Mouse (Mus musculus): Measurements from ENCODE around the gene Nol10. TPM values are rescaled to one million over a fixed set of nuclear protein-coding genes. Genes with fewer than 3 reads are reported as not detected.

The Nol10 gene
- total and polyA plus RNA-seq, 3 experiments = 2.7 to 8.1 (median 8.0) TPM

DNA sequence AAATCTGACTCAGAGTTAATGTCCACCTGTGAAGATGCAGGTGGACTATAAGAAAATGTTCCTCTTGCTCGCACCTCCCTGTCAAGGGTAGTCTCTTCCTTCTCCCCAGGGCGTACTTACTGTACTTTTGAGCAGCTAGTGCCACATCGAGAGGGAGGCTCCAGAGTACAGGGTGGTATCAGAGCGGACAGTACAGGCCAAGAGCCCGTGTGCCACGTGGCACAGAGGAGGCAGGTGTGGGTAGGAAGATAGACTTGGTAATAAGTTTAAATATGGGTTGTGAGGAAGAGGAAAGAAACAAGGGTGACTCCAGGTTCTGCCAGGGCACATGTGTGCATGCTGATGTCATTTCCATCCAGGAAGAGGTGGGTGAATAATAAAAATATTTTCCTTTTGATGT is 32.7 kb downstream of the Nol10 start:
- no peaks in the 10 kb centered on the region for H3K79me2 ChIP-seq (replicated peaks; ENCODE audit: control insufficient read depth, insufficient read depth, low read length)
- no peak overlapping the region for H3K4me3 ChIP-seq
- no peak for DNase-seq
- no peak overlapping the region for H3K27ac ChIP-seq
- no peak overlapping the region for H3K9ac ChIP-seq (ENCODE audit: low read depth, low read length)
- TF ChIP-seq EP300 (IDR thresholded peaks at IDR 0.05; ENCODE audit: insufficient read depth, low read depth, low read length) = no peak
- no peak for TF ChIP-seq CTCF (IDR thresholded peaks at IDR 0.05)
- no peak for TF ChIP-seq POLR2A (IDR thresholded peaks at IDR 0.05; ENCODE audit: insufficient read depth, low read depth, low read length)
- intact Hi-C loops (cut with DNase I) = no loop called here
- no peaks in the 10 kb centered on the region for H3K4me1 ChIP-seq (ENCODE audit: control insufficient read depth, insufficient read depth, low read length)
- no peaks in the 10 kb centered on the region for H3K36me3 ChIP-seq (ENCODE audit: control insufficient read depth, insufficient read depth, low read length)
- no peaks in the 10 kb centered on the region for H3K27me3 ChIP-seq (ENCODE audit: control insufficient read depth, insufficient read depth, low read length)
- WGBS = 64% methylated on average over 6 of the region's 6 CpGs

GRCm38 (mm10) chr12:17382759-17383158 is 34.5 kb downstream of the Nol10 start:
- no peak overlapping the region for H3K4me3 ChIP-seq
- 85% methylated on average over 7 of the region's 7 CpGs for WGBS
- no peak for DNase-seq
- no peaks in the 10 kb centered on the region for H3K27me3 ChIP-seq (ENCODE audit: control insufficient read depth, insufficient read depth, low read length)
- TF ChIP-seq POLR2A (IDR thresholded peaks at IDR 0.05; ENCODE audit: insufficient read depth, low read depth, low read length) (no peak), CTCF (IDR thresholded peaks at IDR 0.05) (no peak), EP300 (IDR thresholded peaks at IDR 0.05; ENCODE audit: insufficient read depth, low read depth, low read length) (no peak)
- intact Hi-C loops (cut with DNase I) = no loop called here
- no peaks in the 10 kb centered on the region for H3K4me1 ChIP-seq (ENCODE audit: control insufficient read depth, insufficient read depth, low read length)
- no peaks in the 10 kb centered on the region for H3K79me2 ChIP-seq (replicated peaks; ENCODE audit: control insufficient read depth, insufficient read depth, low read length)
- H3K9ac ChIP-seq (ENCODE audit: low read depth, low read length) = no peak overlapping the region
- no peaks in the 10 kb centered on the region for H3K36me3 ChIP-seq (ENCODE audit: control insufficient read depth, insufficient read depth, low read length)
- H3K27ac ChIP-seq = no peak overlapping the region

- Histone ChIP-seq H3K36me3 (ENCODE audit: control insufficient read depth, insufficient read depth, low read length) (peaks cover 3% of the 10 kb centered on the region; the same call in 1 of the 2 replicates), H3K79me2 (replicated peaks; ENCODE audit: control insufficient read depth, insufficient read depth, low read length) (no peaks in the 10 kb centered on the region), H3K27ac (no peak overlapping the region), H3K9ac (ENCODE audit: low read depth, low read length) (no peak overlapping the region), H3K4me3 (no peak overlapping the region), H3K4me1 (ENCODE audit: control insufficient read depth, insufficient read depth, low read length) (peaks cover 3% of the 10 kb centered on the region), H3K27me3 (ENCODE audit: control insufficient read depth, insufficient read depth, low read length) (no peaks in the 10 kb centered on the region)
- TF ChIP-seq POLR2A (IDR thresholded peaks at IDR 0.05; ENCODE audit: insufficient read depth, low read depth, low read length) (no peak), CTCF (IDR thresholded peaks at IDR 0.05) (no peak), EP300 (IDR thresholded peaks at IDR 0.05; ENCODE audit: insufficient read depth, low read depth, low read length) (no peak)
- no peak for DNase-seq
- intact Hi-C loops (cut with DNase I) = no loop called here
- WGBS = 80% methylated on average over 3 of the region's 3 CpGs
Observed at GRCm38 (mm10) chr12:17386896-17387295, 38.6 kb downstream of the Nol10 start.

DNA sequence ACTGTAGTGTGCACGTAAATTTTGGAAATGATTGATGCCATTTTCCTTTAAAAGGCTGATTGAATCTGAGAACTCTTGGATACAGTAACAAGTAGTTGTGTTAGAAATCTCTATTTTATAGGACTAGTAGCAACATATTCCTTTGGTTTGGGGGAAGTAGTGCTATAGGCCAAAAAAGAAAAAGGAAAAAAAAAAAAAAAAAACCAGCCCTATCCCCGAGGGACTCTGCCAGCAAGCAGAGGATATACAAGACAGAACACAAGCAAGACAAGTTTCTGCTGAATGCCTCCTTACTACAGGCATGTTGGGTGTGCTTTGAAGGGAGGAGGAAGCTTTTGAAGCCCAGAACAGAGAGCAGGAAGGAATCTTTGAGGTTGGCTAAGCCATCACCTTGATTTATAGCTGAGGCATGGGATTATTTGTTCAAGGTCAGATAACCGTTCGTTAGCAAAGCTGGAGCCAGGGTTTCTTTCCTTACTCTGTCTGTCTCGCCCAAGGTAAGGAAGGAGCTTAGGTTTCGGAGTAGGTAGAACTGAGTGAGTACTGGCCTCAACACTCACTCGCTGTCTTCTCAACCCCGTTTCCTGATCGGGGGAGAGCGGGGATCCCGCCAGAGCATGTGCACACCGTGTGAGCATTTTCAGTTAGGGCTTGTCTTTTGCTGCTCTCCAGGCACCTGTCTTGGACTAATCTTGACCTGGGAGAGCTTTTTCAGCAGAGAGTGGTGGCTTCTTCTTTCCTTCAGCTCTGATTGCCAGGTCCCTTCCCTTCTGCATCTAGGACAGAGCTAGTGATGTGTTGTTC is 39.3 kb downstream of the Nol10 start:
- no peak for DNase-seq
- intact Hi-C loops (cut with DNase I) = no loop called here
- Histone ChIP-seq H3K27me3 (ENCODE audit: control insufficient read depth, insufficient read depth, low read length) (no peaks in the 10 kb centered on the region), H3K36me3 (ENCODE audit: control insufficient read depth, insufficient read depth, low read length) (peaks cover 3% of the 10 kb centered on the region; the same call in 1 of the 2 replicates), H3K4me3 (no peak overlapping the region), H3K27ac (no peak overlapping the region), H3K4me1 (ENCODE audit: control insufficient read depth, insufficient read depth, low read length) (peaks cover 3% of the 10 kb centered on the region), H3K79me2 (replicated peaks; ENCODE audit: control insufficient read depth, insufficient read depth, low read length) (no peaks in the 10 kb centered on the region), H3K9ac (ENCODE audit: low read depth, low read length) (no peak overlapping the region)
- WGBS = 87% methylated on average over 12 of the region's 12 CpGs
- TF ChIP-seq POLR2A (IDR thresholded peaks at IDR 0.05; ENCODE audit: insufficient read depth, low read depth, low read length) (no peak), CTCF (IDR thresholded peaks at IDR 0.05) (no peak), EP300 (IDR thresholded peaks at IDR 0.05; ENCODE audit: insufficient read depth, low read depth, low read length) (no peak)

- Histone ChIP-seq H3K4me1 (ENCODE audit: control insufficient read depth, insufficient read depth, low read length) (peaks cover 3% of the 10 kb centered on the region), H3K27ac (no peak overlapping the region), H3K79me2 (replicated peaks; ENCODE audit: control insufficient read depth, insufficient read depth, low read length) (no peaks in the 10 kb centered on the region), H3K36me3 (ENCODE audit: control insufficient read depth, insufficient read depth, low read length) (peaks cover 3% of the 10 kb centered on the region; the same call in 1 of the 2 replicates), H3K9ac (ENCODE audit: low read depth, low read length) (no peak overlapping the region), H3K4me3 (no peak overlapping the region), H3K27me3 (ENCODE audit: control insufficient read depth, insufficient read depth, low read length) (no peaks in the 10 kb centered on the region)
- TF ChIP-seq POLR2A (IDR thresholded peaks at IDR 0.05; ENCODE audit: insufficient read depth, low read depth, low read length) = no peak
- TF ChIP-seq CTCF (IDR thresholded peaks at IDR 0.05) = no peak
- no peak for TF ChIP-seq EP300 (IDR thresholded peaks at IDR 0.05; ENCODE audit: insufficient read depth, low read depth, low read length)
- DNase-seq = no peak
- 91% methylated on average over 1 of the region's 1 CpGs for WGBS
- intact Hi-C loops (cut with DNase I) = no loop called here
Observed at GRCm38 (mm10) chr12:17388136-17388437, 39.8 kb downstream of the Nol10 start.

DNA sequence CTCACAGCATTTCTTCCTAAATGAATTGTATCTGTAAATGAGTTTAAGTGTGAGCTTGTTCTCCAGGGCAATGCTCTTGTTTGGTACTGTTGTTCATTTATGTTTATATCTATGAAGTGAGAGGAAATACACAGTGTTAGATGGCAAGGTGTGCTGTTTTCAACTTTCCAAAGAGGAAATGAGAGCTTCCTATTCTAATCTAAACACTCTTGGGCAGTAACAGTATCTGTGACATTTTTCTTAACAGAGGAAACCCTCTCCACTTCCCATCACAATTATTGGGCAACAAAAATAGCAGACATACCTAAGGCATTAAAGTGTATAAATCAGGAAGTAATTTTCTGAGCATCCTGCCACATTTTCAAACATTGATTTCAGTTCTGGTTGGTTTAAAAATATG is 41.8 kb downstream of the Nol10 start:
- intact Hi-C loops (cut with DNase I) = loop anchor here (5.0 kb wide), 1 partner anchor 52 kb away; no protein-coding TSS in a partner anchor
- H3K27ac ChIP-seq = peak overlapping the region; percentile 45

More for the DNA sequence above, 41.8 kb downstream of the Nol10 start:
- no peak for TF ChIP-seq POLR2A (IDR thresholded peaks at IDR 0.05; ENCODE audit: insufficient read depth, low read depth, low read length)
- TF ChIP-seq CTCF (IDR thresholded peaks at IDR 0.05) = no peak
- TF ChIP-seq EP300 (IDR thresholded peaks at IDR 0.05; ENCODE audit: insufficient read depth, low read depth, low read length) = no peak
- H3K9ac ChIP-seq (ENCODE audit: low read depth, low read length) = no peak overlapping the region
- H3K36me3 ChIP-seq (ENCODE audit: control insufficient read depth, insufficient read depth, low read length) = peaks cover 3% of the 10 kb centered on the region; the same call in 1 of the 2 replicates
- H3K27me3 ChIP-seq (ENCODE audit: control insufficient read depth, insufficient read depth, low read length) = no peaks in the 10 kb centered on the region
- H3K4me1 ChIP-seq (ENCODE audit: control insufficient read depth, insufficient read depth, low read length) = peaks cover 3% of the 10 kb centered on the region
- H3K4me3 ChIP-seq = no peak overlapping the region
- no peaks in the 10 kb centered on the region for H3K79me2 ChIP-seq (replicated peaks; ENCODE audit: control insufficient read depth, insufficient read depth, low read length)
- no peak for DNase-seq
